Mouse (Mus musculus): ENCODE measurements around the gene Flt4.

The Flt4 gene

GRCm38 (mm10) chr11:49699079-49699478 lies 90.0 kb downstream of the Flt4 start:
- no peak for ATAC-seq (ENCODE audit: low TSS enrichment)

DNA sequence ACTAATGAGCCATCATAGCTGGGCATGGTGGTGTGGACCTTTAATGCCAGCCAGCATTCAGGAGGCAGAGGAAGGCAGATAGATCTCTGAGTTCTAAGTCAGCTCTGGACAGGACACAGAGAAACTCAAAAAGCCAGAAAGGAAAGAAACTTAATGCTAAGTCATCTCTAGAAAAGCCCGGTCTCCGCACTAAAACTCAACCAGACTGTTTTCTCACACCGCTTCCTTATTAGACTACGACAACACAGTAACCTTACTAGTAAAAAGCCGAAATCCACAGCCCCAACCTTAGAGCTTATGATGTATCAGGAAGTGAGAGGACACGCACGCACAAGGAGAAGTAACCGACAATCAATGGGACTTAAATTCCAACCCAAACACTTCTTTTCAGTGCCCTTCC lies 93.0 kb downstream of the Flt4 start:
- no peak for ATAC-seq (ENCODE audit: low TSS enrichment)
